Mouse (Mus musculus) spleen, adult 12 weeks (tissue): ENCODE results near the gene Hip1r.

Experiments
- DNase-seq: peaks from one replicate; pipeline ENCODE4 v3.0.0; 2022; ENCODE audit warnings: low spot score

The Hip1r gene

GRCm38 (mm10) chr5:124018651-124019050 is 45.2 kb downstream of the Hip1r start:
- no peak for DNase-seq

GRCm38 (mm10) chr5:124019348-124020216 is 46.2 kb downstream of the Hip1r start:
- DNase-seq: peak; percentile 53

DNA sequence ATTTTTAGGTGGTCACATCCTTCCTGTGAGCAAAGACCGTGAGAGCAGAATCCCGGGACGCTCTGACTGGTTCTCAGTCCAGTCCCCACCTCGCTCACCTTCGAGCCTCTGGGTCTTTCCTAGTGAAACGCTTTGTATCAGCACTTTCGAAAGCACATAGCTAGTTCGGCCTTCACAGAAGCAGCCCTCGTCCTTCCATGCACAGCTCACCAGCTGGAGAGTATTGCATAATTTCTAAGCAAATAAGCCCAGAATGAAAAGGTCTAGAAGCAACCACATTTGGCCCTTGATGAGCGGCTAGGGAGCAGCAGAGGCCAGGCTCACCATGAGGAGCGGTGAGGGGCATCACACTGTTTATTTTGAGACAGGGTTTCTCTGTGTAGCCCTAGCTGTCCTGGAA is 47.7 kb downstream of the Hip1r start:
- no peak for DNase-seq

GRCm38 (mm10) chr5:124021701-124022100 is 48.3 kb downstream of the Hip1r start:
- DNase-seq: no peak

DNA sequence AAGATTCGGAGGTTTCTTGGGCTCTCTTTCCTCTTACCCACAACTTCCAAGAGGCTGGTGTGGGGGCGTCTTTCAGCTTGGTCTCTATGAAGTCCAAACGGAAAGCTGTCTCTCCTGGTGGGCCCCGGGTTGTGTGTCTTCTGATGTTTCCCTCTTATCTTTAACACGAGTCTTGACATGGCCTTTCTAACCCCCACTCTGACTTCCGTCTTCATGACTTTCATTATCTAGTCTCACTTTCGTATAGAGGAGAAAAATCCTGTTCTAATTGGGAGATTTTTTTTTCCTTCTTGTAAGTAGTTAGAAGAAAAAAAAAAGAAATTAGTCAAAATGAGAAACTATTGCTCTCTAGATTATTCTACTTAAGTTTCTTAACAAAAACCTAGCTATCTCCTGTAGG is 48.9 kb downstream of the Hip1r start:
- no peak for DNase-seq

- no peak for DNase-seq
Measured at GRCm38 (mm10) chr5:124024677-124025076, 51.2 kb downstream of the Hip1r start.

DNA sequence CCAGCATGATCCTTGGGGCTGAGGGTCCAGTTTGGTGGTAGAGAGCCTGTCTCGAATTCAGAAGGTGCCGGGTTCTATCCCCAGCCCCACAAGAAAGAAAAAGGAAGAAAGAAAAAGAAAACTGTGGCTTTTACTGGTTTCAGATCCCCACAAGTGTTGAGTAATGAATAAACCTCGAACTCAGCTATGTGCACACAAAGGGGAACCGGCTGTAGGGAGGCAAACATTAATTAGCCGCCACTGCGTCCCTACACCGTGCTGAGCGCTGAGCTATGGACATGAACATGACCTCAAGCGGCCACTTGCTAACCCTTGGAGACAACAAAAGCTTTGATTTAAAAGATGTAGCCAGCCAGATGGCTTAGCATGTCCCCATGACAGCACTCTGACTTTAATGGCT is 51.7 kb downstream of the Hip1r start:
- DNase-seq: no peak

- no peak for DNase-seq
Measured at GRCm38 (mm10) chr5:124025587-124026441, 52.4 kb downstream of the Hip1r start.

DNA sequence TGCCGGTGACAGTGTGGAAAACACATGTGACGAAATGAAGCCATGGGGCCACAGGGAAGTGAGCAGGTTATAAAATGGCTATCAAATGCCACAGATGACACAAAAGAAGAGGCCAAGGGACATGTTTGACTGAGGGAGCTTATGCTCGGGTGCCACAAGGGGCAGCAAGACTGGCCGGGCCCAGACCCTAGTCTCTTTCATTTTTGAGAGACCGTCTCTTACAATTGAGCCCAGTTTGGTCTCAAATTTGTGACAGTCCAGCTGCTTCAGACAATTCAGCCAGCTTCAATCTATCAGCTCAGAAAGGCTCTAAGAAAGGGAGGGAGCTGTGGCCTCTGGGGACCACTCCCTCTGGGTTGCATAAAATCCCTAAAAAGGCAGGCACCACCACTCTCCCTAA is 53.1 kb downstream of the Hip1r start:
- DNase-seq: no peak

DNA sequence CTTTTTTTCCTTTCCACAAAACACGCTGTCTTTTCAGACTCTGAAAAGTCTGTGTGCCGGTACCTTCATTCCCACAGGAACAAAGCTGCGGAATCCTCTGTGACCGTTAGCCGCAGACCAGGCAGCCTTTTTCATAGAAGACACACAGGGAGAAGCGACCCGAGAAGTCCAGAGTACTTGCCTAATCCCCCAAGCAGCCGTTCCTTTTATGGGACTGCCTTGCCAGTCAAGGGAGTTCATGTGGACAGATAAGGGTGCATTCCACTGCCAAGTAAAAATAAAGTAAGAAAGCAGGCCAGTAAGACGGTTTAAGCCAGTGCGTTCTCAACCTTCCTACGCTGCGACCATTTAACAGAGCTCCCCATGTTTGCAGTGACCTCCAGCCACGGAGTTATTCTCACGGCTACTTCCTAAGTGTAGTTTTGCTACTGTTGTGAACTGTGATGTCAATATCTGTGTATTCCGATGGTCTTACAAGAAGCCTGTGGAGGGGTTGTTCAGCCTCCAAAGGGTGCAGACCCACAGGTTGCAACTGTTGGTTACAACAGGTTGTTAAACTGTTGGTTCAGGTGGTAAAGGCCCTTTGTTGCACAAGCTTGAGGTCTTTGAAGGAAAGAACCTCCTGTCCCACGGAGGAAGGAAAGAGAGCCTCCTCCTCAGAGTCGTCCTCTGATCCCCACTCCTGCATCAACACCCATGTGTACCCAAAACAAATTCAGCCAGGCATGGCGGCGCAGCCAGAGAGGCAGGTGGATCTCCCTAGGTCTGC is 54.5 kb downstream of the Hip1r start:
- DNase-seq: no peak

- no peak for DNase-seq
Measured at GRCm38 (mm10) chr5:124028680-124029079, 55.3 kb downstream of the Hip1r start.

GRCm38 (mm10) chr5:124029220-124030035 is 56.0 kb downstream of the Hip1r start:
- no peak for DNase-seq

DNA sequence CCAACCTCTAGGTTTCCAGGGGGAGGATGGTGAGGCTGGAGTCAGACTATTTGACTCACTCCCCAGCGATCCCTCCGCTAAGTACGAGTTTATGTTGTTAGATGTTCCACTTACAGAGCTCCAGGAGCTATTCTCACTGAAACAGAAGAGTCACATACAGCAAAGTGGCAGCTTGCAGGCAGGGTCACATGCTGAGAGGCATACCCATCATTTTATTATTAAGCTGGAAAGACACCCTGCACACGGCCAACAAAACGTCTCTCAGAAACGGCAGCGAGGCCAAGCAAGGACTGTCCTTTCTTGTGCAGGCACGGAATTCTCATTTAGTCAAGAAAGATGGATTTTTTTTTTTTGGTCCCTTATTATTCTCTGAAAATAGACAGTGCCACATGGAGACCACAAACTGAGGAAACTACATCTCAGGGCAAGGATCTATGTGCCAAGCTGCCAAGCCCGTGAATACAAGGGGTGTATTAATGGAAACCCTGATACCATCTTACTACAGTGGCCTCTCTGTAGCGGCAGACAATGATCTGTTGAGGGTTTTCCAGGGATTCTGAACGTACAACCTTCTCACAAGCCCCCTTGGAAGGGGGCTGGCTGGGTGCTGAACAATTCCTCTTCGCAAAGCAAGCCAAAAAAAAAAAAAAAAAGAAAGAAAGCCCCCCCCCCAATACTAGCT is 57.1 kb downstream of the Hip1r start:
- no peak for DNase-seq

GRCm38 (mm10) chr5:124031068-124031955 is 57.9 kb downstream of the Hip1r start:
- no peak for DNase-seq

- peak; percentile 87 for DNase-seq
Measured at GRCm38 (mm10) chr5:124032001-124032508, 58.6 kb downstream of the Hip1r start, which contains the start of gene Vps37b. Gene Vps37b, minus strand, starts transcription at chr5:124032270.

GRCm38 (mm10) chr5:124034471-124034870 is 61.0 kb downstream of the Hip1r start:
- DNase-seq: no peak

DNA sequence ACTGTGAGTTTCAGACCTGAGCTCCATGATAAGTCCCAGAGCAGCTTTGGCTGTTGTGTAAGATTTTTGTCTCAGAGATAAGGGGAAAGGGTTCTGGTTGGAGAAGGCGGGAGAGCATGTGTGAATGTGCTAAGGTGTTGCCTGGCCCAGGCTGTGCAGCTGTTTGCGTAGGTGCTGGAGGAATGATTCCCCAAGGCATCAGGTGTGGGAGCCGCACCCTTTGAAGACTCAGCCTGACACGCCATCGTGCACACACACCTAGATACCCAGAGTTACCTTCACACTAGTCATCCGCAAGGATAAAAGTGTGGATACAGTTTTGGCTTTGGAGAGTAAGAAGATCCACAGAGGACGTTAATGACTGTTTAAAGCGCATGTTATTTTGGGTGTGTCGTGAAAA is 62.0 kb downstream of the Hip1r start:
- no peak for DNase-seq

DNA sequence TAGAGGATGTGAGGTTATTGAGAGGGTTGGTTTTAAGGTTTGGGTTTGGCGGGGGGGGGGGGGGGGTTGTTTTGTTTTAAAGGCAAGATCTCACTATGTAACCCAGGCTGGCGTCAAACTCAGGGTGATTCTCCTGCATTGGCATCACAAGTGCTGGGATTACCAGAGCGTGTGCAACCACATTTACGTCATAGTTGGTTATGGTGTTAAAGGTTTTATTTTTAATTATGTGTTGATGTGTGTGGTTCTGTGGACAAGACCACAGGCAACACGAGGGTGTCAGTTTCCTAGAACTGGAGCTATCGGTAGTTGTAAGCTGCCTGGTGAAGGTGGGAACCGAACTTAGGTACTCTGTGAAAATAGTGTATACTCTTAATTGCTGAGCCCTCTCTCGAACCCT is 62.4 kb downstream of the Hip1r start:
- no peak for DNase-seq

GRCm38 (mm10) chr5:124036341-124036740 is 62.9 kb downstream of the Hip1r start:
- DNase-seq: no peak

GRCm38 (mm10) chr5:124036836-124037235 is 63.4 kb downstream of the Hip1r start:
- DNase-seq: no peak
